Mouse (Mus musculus): ENCODE data around the gene B3galt4. TPM values are rescaled to one million over a fixed set of nuclear protein-coding genes. Genes with fewer than 3 reads are reported as not detected.

B3galt4 gene
- 34.4 TPM for polyA plus RNA-seq (2017; shearing (Covaris generic))

DNA sequence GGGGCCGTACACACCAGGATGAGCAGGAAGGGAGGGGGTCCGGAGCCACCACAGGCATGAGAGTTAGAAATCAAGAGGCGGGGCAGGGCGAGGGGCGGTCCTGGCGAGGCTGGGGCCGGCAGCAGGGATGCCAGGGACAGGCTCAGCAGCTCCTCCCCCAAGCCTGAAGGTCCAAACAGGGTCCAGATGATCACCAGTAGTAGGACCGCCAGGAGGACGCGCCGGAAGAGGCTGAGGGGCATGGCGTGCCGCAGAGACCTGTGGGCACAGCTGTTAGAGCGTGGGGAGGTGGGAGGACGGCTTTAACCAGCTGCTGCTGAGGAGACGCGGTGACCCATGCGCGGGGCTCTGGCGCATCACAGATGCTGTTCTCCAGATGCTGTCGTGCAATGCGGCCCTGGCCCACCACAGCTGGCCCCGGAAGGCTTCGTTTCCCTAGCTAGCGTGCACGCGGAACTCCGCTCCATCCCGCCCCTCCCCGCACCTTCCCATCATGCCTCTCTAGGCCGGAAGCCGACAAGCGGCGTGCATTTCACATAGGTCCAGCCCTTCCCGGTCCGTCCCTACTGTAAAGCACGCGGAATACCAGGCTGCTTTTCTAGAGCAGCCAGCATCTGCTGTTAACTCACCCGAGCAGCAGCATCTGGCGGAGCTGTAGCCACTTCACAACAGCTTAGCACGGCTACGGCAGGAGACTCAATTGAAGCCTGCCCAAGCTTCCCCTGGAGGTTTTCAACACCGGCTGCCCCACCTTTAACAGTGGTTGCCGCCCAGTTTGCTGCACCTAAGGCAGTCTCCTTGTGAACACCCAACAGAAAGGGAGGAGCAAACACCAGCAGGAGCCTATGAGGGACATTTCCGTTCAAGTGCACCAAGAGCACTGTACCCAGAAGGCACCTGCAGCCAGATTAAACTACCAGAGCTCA is at the start of gene B3galt4:
Gene B3galt4 (minus strand): TSS at position 468 of the 926 bp plus-strand sequence.

DNA sequence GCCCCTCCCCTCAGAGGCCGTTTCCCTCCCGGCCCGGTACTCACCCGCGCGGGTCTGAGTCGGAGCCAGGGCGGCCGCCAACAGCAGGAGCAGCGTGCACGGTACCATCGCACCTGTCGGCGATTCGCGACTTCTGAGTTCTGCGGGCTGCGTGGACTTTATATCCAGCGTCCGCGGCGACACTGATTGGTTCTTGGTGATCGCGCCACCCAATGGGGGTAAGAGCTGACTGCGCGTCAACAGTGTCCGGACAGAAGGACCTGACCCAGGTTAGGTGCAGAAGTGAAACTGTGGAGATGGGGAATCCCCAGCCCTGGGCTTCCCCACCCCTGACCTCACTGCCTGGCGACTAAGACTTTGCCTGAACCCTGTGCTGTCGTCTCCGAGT is 48.9 kb upstream of the B3galt4 start, which contains the start of gene H2-K1:
Gene H2-K1 (minus strand): TSS at position 198 of the 388 bp plus-strand sequence.

DNA sequence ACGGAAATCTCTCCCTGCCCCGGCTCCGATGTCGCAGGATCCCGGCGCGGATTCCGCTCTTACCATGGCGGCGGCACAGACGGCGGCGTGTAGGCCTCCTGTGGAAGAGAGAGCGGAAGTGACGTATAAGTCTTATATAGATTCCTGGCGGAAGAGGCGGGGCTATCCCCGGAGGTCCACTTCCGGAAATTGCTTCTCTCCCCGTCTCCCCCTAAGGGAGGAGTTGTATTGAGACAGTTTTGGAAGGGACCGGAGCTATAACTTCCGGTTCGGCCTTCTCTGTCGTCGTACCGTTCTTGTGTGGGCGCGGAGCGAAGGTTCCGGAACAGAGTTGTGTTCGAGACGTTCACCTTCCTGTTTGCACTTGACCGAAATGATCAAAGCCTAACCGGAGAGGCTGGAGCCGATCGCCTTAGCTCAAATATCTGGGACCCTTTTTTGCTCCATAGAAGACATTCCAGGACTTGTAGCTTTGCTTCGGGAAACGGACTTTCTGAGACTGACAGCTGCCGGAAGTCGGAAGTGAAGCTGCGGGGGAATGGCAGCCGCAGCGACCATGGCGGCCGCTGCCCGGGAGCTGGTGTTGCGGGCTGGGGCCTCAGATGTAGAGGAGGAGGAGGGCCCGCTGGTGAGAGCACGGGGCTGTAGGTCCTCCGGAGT is 4.4 kb upstream of the B3galt4 start, which contains the start of the genes Vps52 and Rps18:
Gene Vps52 (plus strand): TSS at position 258 of the 660 bp plus-strand sequence.
Gene Rps18 (minus strand): TSS at position 447 of the 660 bp plus-strand sequence.

DNA sequence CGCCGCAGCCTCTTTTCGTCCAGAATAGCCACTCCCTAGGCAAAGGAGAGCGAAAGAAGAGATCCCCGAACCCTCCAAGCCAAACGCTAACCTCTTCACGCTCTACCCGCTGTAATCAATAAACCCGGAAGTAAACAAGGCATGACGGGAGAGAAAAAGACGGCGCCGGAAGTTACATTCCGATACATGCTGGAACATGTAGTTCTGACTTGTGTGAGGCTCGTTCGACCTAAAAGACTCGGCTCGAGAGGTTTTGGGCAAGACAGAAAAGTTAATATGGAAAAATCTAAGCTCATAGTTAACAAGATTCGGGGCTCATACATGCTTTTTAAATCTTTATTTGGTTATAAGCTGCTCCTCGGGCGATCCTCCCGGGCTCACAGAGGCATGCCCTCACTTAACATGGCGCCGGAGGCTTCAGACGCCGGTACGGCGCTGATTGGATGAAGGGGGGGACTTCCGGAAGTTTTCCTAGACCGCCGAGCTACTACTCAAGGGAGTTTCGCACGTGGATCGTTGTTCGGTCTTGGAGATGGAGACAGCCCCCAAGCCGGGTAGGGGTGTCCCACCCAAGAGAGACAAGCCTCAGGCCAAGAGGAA is 11.0 kb downstream of the B3galt4 start, which contains the start of the genes Pfdn6 and Wdr46:
Gene Pfdn6 (minus strand): TSS at position 138 of the 600 bp plus-strand sequence.
Gene Wdr46 (plus strand): TSS at position 455 of the 600 bp plus-strand sequence.

DNA sequence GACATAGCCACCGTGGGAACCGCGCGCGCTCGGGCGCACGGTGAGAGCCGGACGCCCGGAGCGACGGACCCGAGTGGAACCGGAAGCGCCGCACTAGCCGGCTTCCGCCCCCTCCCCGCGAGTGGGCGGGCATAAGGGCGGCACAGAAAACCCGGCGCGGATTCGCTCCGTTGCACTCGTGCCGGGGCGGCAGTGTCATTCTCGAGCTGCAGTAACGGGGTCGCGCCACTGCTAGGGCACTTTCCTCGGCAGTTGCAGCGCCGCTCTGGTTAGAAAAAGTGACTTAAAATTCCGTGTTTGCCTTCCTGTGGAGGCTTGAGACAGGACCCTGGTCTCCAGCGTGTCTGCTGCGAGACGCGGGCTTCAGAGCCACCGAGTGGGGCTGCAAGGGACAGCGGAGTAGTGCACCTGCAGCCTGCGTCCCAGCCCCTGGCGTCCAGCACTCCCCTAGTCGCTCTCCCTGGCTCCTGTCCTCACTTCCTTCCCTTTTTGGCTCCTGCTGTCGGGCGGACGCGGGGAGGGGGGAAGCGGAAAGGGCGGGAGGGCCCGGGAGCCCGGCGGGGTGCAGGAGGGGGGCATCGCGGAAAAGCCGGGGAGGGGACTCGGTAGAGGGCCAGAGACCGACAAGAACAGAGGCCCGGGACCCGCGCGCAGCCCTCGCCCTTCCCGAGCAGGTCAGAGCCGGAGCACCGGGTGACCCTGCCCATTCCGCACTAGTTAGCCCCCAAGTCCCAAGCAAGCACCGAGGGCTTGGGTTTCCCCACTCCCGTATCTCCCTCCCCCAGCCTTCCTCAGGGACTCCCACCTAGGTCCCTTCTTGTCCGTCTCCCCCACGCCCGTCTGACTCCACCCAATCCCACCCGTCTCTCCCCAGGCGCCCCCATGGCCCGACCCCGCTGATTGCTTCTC is 21.7 kb downstream of the B3galt4 start, which contains the start of gene Rgl2:
Gene Rgl2 (plus strand): TSS at position 173 of the 909 bp plus-strand sequence.

DNA sequence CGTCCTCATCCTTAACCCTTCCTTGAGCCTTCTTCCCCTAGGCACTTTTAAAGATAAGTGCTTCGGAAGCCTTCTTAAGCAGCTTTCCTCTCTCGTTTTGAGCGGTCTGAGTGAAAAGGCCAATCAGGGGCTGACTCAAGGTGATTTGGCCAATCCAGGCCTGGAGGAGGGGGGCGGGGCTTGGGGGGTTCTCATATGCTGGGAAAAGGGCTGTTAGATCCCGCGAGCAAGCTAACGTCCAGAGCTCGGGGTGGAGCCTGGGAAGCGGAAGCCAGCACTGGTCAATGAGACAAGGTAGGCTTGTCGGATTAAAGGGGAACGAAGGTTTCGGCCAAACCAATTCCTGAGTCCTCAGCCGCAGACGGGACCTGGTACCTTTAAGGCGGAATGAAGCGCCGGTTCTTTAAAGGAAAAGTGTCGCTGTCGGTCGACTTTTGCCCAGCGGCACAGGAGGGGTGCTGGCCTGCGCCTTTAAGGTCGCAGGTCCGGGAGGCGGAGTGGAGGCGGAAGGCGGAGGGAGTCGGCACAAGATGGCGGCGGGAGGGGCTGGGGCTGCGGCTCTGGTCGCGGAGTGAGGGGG is 35.5 kb downstream of the B3galt4 start, which contains the start of the genes Tapbp and Zbtb22:
Gene Tapbp (plus strand): TSS at position 229 of the 580 bp plus-strand sequence.
Gene Zbtb22 (plus strand): TSS at position 234 of the 580 bp plus-strand sequence.

DNA sequence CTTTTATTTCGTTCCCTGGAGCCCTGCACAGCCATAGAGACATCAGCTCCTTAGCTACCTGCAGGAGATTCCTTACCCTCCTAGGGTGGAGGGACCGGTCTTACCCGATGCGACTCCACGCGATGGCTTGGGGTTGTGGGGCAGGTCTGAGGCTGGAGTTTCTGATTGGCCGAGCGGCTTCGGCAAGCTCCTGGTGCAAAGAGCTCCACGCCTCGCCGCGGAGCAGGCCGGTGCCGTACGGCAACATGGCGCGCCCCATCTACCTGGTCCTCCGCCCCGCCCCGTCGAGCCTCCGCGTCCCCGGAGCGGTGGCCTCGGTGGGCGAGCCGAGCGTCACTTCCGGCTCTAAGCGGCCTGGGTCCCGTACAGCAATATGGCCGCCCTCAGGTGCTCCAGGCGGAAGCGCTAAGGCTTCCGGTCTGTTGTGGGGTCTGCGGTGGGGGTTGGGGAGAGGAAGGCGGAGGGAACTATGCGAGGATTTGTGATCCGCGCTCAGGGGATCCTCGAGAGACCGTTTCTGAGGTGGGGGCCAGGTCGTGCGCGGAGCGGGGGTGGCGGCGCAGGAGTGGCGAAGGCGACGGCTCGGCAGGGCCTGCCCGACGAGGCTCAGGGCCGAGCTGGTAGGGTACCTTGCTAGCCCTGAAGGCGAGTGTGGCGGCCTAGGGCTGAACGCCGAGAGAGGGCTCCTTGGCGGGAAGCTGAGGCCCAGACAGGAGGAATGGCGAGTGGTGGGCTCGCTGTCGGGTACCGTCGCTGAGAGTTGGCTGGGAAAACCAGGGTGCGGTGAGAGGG is 42.0 kb downstream of the B3galt4 start, which contains the start of gene Daxx:
Gene Daxx (plus strand): TSS at position 338 of the 792 bp plus-strand sequence.

DNA sequence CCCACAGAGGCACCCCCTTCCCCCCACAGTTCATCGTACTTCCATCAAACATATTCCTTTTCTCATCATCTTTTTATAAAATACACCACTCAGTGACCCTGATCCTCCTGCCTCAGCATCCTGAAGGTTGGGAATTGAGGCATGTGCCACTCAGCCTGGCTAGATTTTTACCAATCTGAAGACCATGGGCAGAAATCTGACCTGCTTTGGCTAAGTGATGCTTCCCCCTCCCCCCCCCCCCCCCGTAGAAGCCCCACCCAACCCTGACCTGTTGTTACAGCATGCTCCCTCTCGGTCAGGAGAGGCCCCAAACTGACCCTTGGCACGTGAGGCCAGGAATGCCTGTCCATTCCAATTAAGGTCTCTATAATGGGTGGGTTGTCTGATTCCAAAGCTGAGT is 46.5 kb downstream of the B3galt4 start, which contains the start of gene Platr17:
Gene Platr17 (plus strand): TSS at position 301 of the 400 bp plus-strand sequence.

Other genes with a start within 250 kb of the B3galt4 start
- gene March2, start 232.8 kb downstream of the B3galt4 start, polyA plus RNA-seq (2017; shearing (Covaris generic)) = 122 TPM
- 284 TPM for gene Rab11b, start 191.0 kb downstream of the B3galt4 start, polyA plus RNA-seq (2017; shearing (Covaris generic))
- gene Angptl4, start 169.7 kb downstream of the B3galt4 start, polyA plus RNA-seq (2017; shearing (Covaris generic)) = 4.3 TPM
- gene Kank3, start 141.0 kb downstream of the B3galt4 start, polyA plus RNA-seq (2017; shearing (Covaris generic)) = 8.6 TPM
- gene Rps28, start 126.9 kb downstream of the B3galt4 start, polyA plus RNA-seq (2017; shearing (Covaris generic)) = 904 TPM
- 318 TPM for gene Ndufa7, start 126.9 kb downstream of the B3galt4 start, polyA plus RNA-seq (2017; shearing (Covaris generic))
- 19.6 TPM for gene Cd320, start 108.4 kb downstream of the B3galt4 start, polyA plus RNA-seq (2017; shearing (Covaris generic))
- not detected for gene Gm7029, start 77.7 kb downstream of the B3galt4 start, polyA plus RNA-seq (2017; shearing (Covaris generic))
- gene Kifc1, start 60.8 kb downstream of the B3galt4 start, polyA plus RNA-seq (2017; shearing (Covaris generic)) = 9.8 TPM
- gene Platr17, start 46.4 kb downstream of the B3galt4 start, polyA plus RNA-seq (2017; shearing (Covaris generic)) = 4.2 TPM
- gene Daxx, start 42.1 kb downstream of the B3galt4 start, polyA plus RNA-seq (2017; shearing (Covaris generic)) = 123 TPM
- gene Tapbp, start 35.6 kb downstream of the B3galt4 start, polyA plus RNA-seq (2017; shearing (Covaris generic)) = 644 TPM
- gene Zbtb22, start 35.6 kb downstream of the B3galt4 start, polyA plus RNA-seq (2017; shearing (Covaris generic)) = 22.0 TPM
- 184 TPM for gene Rgl2, start 21.9 kb downstream of the B3galt4 start, polyA plus RNA-seq (2017; shearing (Covaris generic))
- gene Pfdn6, start 11.1 kb downstream of the B3galt4 start, polyA plus RNA-seq (2017; shearing (Covaris generic)) = 142 TPM
- 72.1 TPM for gene Wdr46, start 10.8 kb downstream of the B3galt4 start, polyA plus RNA-seq (2017; shearing (Covaris generic))
- 76.7 TPM for gene Vps52, start 4.3 kb upstream of the B3galt4 start, polyA plus RNA-seq (2017; shearing (Covaris generic))
- gene Rps18, start 4.5 kb upstream of the B3galt4 start, polyA plus RNA-seq (2017; shearing (Covaris generic)) = 2,208 TPM
- 11,991 TPM for gene H2-K1, start 48.9 kb upstream of the B3galt4 start, polyA plus RNA-seq (2017; shearing (Covaris generic))
- gene Ring1, start 73.2 kb upstream of the B3galt4 start, polyA plus RNA-seq (2017; shearing (Covaris generic)) = 35.8 TPM
- 310 TPM for gene H2-Ke6, start 76.6 kb upstream of the B3galt4 start, polyA plus RNA-seq (2017; shearing (Covaris generic))
- gene Slc39a7, start 80.2 kb upstream of the B3galt4 start, polyA plus RNA-seq (2017; shearing (Covaris generic)) = 128 TPM
- 72.5 TPM for gene Rxrb, start 80.3 kb upstream of the B3galt4 start, polyA plus RNA-seq (2017; shearing (Covaris generic))
- gene Col11a2, start 87.9 kb upstream of the B3galt4 start, polyA plus RNA-seq (2017; shearing (Covaris generic)) = 3.9 TPM
- 27.0 TPM for gene H2-Oa, start 140.9 kb upstream of the B3galt4 start, polyA plus RNA-seq (2017; shearing (Covaris generic))
- 96.3 TPM for gene H2-DMa, start 168.1 kb upstream of the B3galt4 start, polyA plus RNA-seq (2017; shearing (Covaris generic))
- gene Brd2, start 171.1 kb upstream of the B3galt4 start, polyA plus RNA-seq (2017; shearing (Covaris generic)) = 212 TPM
- 4.9 TPM for gene H2-DMb2, start 191.8 kb upstream of the B3galt4 start, polyA plus RNA-seq (2017; shearing (Covaris generic))
- gene H2-DMb1, start 201.6 kb upstream of the B3galt4 start, polyA plus RNA-seq (2017; shearing (Covaris generic)) = 2.7 TPM
- 402 TPM for gene Tap1, start 236.1 kb upstream of the B3galt4 start, polyA plus RNA-seq (2017; shearing (Covaris generic))
- gene Psmb9, start 236.3 kb upstream of the B3galt4 start, polyA plus RNA-seq (2017; shearing (Covaris generic)) = 470 TPM
- 1,148 TPM for gene Psmb8, start 246.2 kb upstream of the B3galt4 start, polyA plus RNA-seq (2017; shearing (Covaris generic))